Mouse (Mus musculus): Measurements from ENCODE around the gene A730061H03Rik. TPM values are rescaled to one million over a fixed set of nuclear protein-coding genes. Genes with fewer than 3 reads are reported as not detected.

Gene A730061H03Rik
- polyA plus RNA-seq, 1 experiment from 2014 or later: not detected

DNA sequence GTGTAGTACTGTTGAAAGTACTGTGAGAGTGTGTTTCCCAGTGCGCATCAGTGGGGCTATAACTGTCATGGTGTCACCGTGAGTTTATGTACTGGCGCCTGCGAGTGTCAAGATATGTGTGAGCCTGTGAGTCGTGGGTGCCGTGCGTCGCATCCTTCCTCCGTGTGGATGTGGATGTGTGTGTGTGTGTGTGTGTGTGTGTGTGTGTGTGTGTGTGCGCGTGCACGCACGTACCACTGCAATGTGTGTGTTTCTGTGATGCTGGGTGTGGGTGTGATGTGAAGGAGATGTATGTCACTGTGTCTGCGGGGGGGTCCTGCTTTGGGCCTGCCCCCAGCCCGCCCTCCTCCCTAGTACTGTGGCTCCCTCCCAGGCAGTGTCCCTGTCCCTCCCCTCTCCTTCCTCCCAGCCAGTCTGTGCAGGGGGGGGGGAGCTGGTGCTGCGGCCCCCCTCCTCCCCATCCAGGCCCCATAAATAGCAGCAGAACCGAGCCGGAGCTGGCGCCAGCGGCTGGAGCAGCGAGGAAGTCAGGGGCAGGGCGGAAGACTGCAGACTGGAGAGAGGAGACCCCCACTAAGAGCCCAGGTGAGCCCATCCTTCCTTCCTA is 50.0 kb downstream of the A730061H03Rik start, which contains the start of gene Cpne6:
TSS of gene Cpne6 (plus strand) at position 321 of the 607 bp plus-strand sequence.
- Histone ChIP-seq H3K4me2 (no peak within 1 kb of the TSS), H3K36me3 (ENCODE audit: poor library complexity, severe bottlenecking) (peaks cover 21% of the 10 kb centered on the region; the same call in 1 of the 2 replicates), H3K27me3 (peaks cover 3% of the 10 kb centered on the region; the same call in 1 of the 2 replicates), H3K27ac (no peak within 1 kb of the TSS), H3K4me1 (peaks cover 6% of the 10 kb centered on the region), H3K4me3 (no peak within 1 kb of the TSS), H3K9me3 (replicated peaks) (no peaks in the 10 kb centered on the region), H3K9ac (0 out of 2 replicates have a peak within 1 kb of the TSS, but pooled peaks have one; percentile 5)
- WGBS: 81% methylated on average over 19 of the region's 22 CpGs
- ATAC-seq: peak; percentile 34; the same call in 1 of the 2 replicates

Other genes with a start within 250 kb of the A730061H03Rik start
- 65.5 and 70.4 TPM in 2 replicates for gene Dhrs4, start 81.6 kb downstream of the A730061H03Rik start, polyA plus RNA-seq (2015; fragmentation: Nextera tagmentation; extraction: Ambion mirVana)
- 21.7 and 23.3 TPM in 2 replicates for gene Carmil3, start 69.8 kb downstream of the A730061H03Rik start, polyA plus RNA-seq (2015; fragmentation: Nextera tagmentation; extraction: Ambion mirVana)
- 1.5 and 2.0 TPM in 2 replicates for gene Cpne6, start 50.0 kb downstream of the A730061H03Rik start, polyA plus RNA-seq (2015; fragmentation: Nextera tagmentation; extraction: Ambion mirVana)
- not detected in 2 replicates for gene Nrl, start 35.4 kb downstream of the A730061H03Rik start, polyA plus RNA-seq (2015; fragmentation: Nextera tagmentation; extraction: Ambion mirVana)
- gene Pck2, start 20.1 kb downstream of the A730061H03Rik start, polyA plus RNA-seq (2015; fragmentation: Nextera tagmentation; extraction: Ambion mirVana): 17.9 and 18.1 TPM in 2 replicates
- gene Dcaf11, start 400 bp downstream of the A730061H03Rik start, polyA plus RNA-seq (2015; fragmentation: Nextera tagmentation; extraction: Ambion mirVana): 108 and 115 TPM in 2 replicates
- not detected in 2 replicates for gene Fitm1, start 15.2 kb upstream of the A730061H03Rik start, polyA plus RNA-seq (2015; fragmentation: Nextera tagmentation; extraction: Ambion mirVana)
- 154 and 156 TPM in 2 replicates for gene Psme1, start 17.7 kb upstream of the A730061H03Rik start, polyA plus RNA-seq (2015; fragmentation: Nextera tagmentation; extraction: Ambion mirVana)
- gene Emc9, start 24.9 kb upstream of the A730061H03Rik start, polyA plus RNA-seq (2015; fragmentation: Nextera tagmentation; extraction: Ambion mirVana): 8.2 and 8.8 TPM in 2 replicates
- gene Psme2, start 30.7 kb upstream of the A730061H03Rik start, polyA plus RNA-seq (2015; fragmentation: Nextera tagmentation; extraction: Ambion mirVana): 200 and 206 TPM in 2 replicates
- 13.3 and 22.0 TPM in 2 replicates for gene Rnf31, start 31.3 kb upstream of the A730061H03Rik start, polyA plus RNA-seq (2015; fragmentation: Nextera tagmentation; extraction: Ambion mirVana)
- 6.9 and 7.2 TPM in 2 replicates for gene Irf9, start 43.2 kb upstream of the A730061H03Rik start, polyA plus RNA-seq (2015; fragmentation: Nextera tagmentation; extraction: Ambion mirVana)
- 7.9 and 9.3 TPM in 2 replicates for gene Rec8, start 57.6 kb upstream of the A730061H03Rik start, polyA plus RNA-seq (2015; fragmentation: Nextera tagmentation; extraction: Ambion mirVana)
- gene Ipo4, start 75.6 kb upstream of the A730061H03Rik start, polyA plus RNA-seq (2015; fragmentation: Nextera tagmentation; extraction: Ambion mirVana): 65.5 and 76.0 TPM in 2 replicates
- gene Gm49378, start 77.5 kb upstream of the A730061H03Rik start, polyA plus RNA-seq (2015; fragmentation: Nextera tagmentation; extraction: Ambion mirVana): 1.1 and 1.5 TPM in 2 replicates
- 64.3 and 71.3 TPM in 2 replicates for gene Tm9sf1, start 83.4 kb upstream of the A730061H03Rik start, polyA plus RNA-seq (2015; fragmentation: Nextera tagmentation; extraction: Ambion mirVana)
- gene Tssk4, start 89.8 kb upstream of the A730061H03Rik start, polyA plus RNA-seq (2015; fragmentation: Nextera tagmentation; extraction: Ambion mirVana): 0.57 and 0.67 TPM in 2 replicates
- 66.3 and 70.1 TPM in 2 replicates for gene Mdp1, start 100.1 kb upstream of the A730061H03Rik start, polyA plus RNA-seq (2015; fragmentation: Nextera tagmentation; extraction: Ambion mirVana)
- 57.5 and 60.4 TPM in 2 replicates for gene Gmpr2, start 111.5 kb upstream of the A730061H03Rik start, polyA plus RNA-seq (2015; fragmentation: Nextera tagmentation; extraction: Ambion mirVana)
- 665 and 692 TPM in 2 replicates for gene Nedd8, start 111.7 kb upstream of the A730061H03Rik start, polyA plus RNA-seq (2015; fragmentation: Nextera tagmentation; extraction: Ambion mirVana)
- gene Tinf2, start 121.4 kb upstream of the A730061H03Rik start, polyA plus RNA-seq (2015; fragmentation: Nextera tagmentation; extraction: Ambion mirVana): 45.1 and 51.6 TPM in 2 replicates
- 0.13 and 0.21 TPM in 2 replicates for gene Tgm1, start 153.5 kb upstream of the A730061H03Rik start, polyA plus RNA-seq (2015; fragmentation: Nextera tagmentation; extraction: Ambion mirVana)
- gene Rabggta, start 161.9 kb upstream of the A730061H03Rik start, polyA plus RNA-seq (2015; fragmentation: Nextera tagmentation; extraction: Ambion mirVana): 33.5 and 37.8 TPM in 2 replicates
- gene Dhrs1, start 185.3 kb upstream of the A730061H03Rik start, polyA plus RNA-seq (2015; fragmentation: Nextera tagmentation; extraction: Ambion mirVana): 77.1 and 78.8 TPM in 2 replicates
- gene Nop9, start 185.3 kb upstream of the A730061H03Rik start, polyA plus RNA-seq (2015; fragmentation: Nextera tagmentation; extraction: Ambion mirVana): 44.4 and 46.4 TPM in 2 replicates
- 0.20 and 0.23 TPM in 2 replicates for gene Cideb, start 198.1 kb upstream of the A730061H03Rik start, polyA plus RNA-seq (2015; fragmentation: Nextera tagmentation; extraction: Ambion mirVana)
- 0.18 and 0.29 TPM in 2 replicates for gene Ltb4r2, start 201.0 kb upstream of the A730061H03Rik start, polyA plus RNA-seq (2015; fragmentation: Nextera tagmentation; extraction: Ambion mirVana)
- 0.45 TPM in 1 of 2 replicates, not detected in the other for gene Ltb4r1, start 205.6 kb upstream of the A730061H03Rik start, polyA plus RNA-seq (2015; fragmentation: Nextera tagmentation; extraction: Ambion mirVana)
- gene Adcy4, start 223.7 kb upstream of the A730061H03Rik start, polyA plus RNA-seq (2015; fragmentation: Nextera tagmentation; extraction: Ambion mirVana): 3.6 and 5.4 TPM in 2 replicates
- gene Ripk3, start 228.5 kb upstream of the A730061H03Rik start, polyA plus RNA-seq (2015; fragmentation: Nextera tagmentation; extraction: Ambion mirVana): 2.1 and 2.4 TPM in 2 replicates